Mouse (Mus musculus) induced T-regulatory cell, adult 2 months (primary cell): Measurements from ENCODE around the gene Gm21188.
"Not testable (repeated sequence)": the region's sequence is repeated elsewhere in the genome, so short reads cannot be mapped to it uniquely, and the experiment has no call there.

Source experiments
- DNase-seq: peaks from one replicate; pipeline ENCODE4 v3.0.0-alpha.2; 2012; ENCODE audit warnings: low read depth

The Gm21188 gene

DNA sequence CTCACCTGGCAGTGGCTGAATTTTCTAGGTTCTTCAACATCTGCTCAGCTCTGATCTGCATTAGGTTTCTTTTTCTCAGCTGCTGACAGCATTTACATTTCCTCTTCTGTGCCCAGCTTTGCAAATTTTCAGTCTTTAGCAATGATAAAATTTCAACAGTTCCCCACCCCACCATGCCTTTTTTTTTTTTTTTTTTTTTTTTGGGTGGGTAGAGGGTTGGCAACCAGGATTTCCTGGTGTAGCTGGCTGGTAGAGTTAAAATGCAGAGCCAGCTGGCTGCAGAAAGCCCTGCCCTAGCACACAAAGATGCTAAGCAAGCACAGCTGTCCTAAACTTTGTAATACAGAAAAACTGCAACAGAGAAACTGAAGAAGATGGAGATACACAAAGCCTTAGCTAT is at the start of gene Gm21188:
Gene Gm21188, minus strand, starts transcription at position 110 of the 400 bp plus-strand sequence.
- DNase-seq = not testable (repeated sequence)

DNA sequence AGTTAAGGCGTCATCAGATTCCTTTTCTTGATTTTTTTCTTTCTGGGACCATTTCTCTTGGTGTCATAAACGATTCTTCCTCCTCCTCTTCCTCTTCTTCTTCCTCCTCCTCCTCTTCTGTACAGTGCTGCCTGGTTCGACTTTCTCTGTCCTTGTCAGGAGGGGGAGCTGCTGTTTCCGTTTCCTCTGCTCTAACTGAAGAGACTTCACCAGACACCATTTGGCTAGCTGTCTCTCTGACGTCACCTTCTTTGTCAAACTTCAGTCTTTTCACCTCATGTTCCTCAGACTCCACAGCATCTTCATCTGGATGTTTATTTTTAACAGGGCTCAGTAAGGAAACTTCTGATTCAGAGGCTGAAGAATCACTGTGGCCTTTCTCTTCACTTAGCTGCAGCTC is 47.3 kb upstream of the Gm21188 start:
- not testable (repeated sequence) for DNase-seq

DNA sequence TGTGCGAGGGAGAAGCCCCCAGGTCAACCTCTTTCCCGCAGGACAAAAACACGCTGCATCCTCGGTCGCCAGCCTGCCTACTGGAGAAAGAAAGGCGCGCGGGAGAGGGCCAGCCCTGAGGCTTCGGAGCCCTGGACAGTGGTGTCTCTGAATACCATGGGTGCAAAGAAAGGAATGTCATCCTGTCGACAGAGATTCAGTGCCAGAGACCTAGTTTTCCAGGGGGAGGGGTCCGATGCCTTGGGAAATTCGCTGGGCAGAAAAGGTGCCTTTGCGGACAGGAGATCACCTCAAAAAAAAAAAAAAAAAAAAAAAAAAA is 44.9 kb upstream of the Gm21188 start:
- not testable (repeated sequence) for DNase-seq

DNA sequence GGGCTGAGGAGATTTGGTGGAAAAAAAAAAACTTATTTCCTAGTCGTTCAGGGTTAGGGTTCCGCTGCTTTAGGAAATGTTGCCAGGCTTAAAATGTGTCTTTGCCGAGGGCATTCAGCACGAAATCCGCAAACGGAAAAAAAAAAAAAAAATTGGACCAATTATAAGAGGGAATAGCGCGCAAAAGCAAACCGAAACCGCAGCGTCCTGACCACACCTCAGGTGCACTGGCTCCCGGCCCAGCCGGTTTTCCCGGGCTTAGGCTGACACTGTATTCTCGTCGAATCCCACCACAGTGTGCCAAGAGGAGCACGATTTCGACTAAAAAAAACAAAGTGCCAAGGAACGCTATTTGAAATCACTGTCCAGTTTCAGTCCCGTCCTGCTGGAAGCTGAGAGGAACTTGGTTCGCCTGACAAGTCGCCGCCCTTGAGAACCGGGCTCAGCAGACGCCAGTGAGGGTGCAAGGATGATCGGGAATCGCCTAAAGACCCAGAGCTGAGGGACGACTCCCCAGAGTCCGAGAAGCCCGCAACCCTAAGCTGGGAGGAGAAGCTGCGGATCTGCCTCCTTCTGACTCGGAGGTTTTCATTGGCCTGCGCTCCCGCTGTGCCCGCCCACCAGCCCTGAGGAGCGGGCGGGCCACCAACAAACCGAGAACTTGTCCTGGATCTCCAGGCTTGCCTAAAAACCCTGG is 44.4 kb upstream of the Gm21188 start:
- peak; percentile 23 for DNase-seq

DNA sequence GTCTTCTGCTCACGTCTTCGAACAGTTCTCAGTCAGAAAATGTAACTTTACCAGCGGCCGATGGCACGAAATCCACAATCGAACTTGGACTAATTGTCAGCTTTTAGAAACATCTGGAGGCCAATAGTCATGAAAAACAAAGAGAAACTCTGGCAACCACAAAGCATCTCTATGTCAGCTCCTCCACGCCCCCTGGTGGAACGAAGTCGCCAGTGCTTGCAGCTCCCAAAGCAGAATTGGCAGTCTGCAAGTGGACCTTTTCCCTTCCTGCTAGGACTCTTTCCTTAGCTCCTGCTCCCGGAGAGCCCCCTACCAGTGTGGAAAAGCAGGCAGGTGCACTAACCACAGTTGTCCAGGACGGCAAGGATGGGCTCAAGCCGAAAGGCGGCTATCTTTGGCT is 41.0 kb upstream of the Gm21188 start:
- not testable (repeated sequence) for DNase-seq

DNA sequence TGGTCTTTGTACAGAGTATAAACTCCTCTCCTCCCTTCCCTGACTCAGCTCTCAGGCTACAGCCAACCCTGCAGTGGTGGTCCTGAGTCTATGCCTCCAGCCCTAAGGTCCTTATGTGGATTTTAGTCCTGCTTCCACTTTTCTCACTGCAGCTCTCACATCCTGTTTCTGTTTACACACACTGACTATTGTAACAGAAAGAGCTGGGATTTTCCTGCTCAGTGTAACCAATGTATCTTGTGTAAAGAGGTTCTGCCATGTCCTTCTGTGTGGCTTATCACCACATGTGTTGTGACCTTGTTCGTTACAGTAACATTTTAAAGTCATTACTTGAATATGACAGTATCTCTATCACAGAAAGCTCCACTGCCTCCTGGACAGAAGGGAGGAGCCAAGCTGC is 27.6 kb upstream of the Gm21188 start:
- DNase-seq = not testable (repeated sequence)

DNA sequence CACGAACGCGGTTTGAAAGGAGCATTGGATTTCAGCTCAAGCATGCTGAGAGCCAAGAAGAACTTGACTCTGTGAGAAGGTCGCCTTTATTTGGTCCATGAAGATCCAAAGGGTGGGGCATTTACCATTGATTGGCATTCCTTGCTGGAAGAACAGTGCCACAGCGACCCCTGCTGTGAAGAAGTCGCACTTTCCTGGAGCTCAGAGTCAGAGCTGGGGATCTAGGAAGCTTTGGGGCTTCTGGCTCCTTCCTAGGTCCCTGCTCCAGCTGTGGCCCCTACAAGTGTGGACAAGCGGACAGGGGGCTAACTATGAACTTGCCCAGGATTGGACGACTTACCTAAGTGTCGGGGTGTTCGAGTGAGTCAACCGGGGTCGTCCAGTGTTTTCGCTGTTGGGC is 18.9 kb upstream of the Gm21188 start:
- not testable (repeated sequence) for DNase-seq

DNA sequence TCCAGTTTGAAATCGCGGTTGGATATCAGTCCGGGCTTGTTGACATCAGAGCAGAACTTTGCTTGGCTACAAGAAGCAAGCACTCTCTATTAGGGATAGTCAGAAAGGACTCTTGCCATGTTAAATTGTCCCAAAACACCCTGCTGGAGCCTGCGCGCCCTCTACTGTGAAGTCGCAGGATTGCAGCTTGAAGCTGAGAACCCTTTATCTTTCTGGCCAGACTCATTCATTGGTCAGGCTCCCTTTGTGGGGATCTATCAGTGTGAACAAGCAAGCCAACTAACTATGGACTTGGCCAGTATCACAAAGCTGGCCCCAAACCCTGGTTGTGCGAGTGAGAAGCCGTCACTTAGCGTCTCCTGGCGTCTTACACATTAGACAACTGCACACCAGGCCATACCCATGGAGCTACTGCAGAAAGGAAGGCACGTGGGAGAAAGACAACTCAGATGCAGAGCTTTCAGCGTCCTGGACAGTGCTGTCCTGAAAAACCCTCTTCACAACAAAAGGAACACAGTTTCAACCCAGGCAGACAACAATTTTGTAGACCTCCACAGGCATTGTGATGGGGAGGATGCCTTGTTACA is 18.1 kb upstream of the Gm21188 start:
- DNase-seq = not testable (repeated sequence)

DNA sequence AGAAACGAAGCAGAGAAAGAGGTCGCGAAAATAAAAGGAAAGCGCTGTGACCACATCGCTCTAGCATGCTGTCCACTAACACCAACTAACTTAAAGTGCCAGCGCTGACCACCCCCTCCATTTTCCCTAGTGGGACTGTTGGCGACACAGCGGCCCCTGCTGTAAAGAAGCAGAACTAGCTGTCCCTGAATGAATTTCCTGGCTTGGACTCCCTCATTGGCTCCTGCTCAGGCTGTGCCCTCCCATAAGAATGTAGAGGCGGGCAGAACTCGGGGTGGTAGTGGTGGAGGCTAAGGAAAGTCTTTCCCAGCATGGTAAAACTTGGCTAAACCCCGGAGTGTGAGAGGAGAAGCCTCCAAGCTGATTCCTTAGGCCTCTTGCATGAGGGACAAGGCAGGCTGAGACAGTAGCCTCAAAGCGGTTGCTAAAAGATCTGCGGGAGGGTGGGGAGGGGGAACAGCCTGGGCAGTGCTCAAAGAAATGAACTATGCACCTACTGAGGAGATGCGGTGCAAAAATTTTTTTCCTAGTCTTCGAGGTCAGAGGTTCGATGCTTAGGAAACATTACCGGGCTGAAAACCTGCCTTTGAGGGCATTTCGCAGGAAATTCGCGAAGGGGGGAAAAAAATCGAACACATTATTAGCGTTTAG is 11.6 kb upstream of the Gm21188 start:
- DNase-seq = not testable (repeated sequence)

DNA sequence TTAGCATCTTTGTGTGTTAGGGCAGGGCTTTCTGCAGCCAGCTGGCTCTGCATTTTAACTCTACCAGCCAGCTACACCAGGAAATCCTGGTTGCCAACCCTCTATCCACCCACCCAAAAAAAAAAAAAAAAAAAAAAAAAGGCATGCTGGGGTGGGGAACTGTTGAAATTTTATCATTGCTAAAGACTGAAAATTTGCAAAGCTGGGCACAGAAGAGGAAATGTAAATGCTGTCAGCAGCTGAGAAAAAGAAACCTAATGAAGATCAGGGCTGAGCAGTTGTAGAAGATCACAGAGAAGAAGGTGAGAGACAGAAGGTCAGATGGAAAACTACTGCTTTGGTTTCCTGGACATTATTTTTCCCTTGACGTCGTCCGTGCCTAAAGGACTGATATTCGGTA is 10.9 kb upstream of the Gm21188 start:
- not testable (repeated sequence) for DNase-seq

DNA sequence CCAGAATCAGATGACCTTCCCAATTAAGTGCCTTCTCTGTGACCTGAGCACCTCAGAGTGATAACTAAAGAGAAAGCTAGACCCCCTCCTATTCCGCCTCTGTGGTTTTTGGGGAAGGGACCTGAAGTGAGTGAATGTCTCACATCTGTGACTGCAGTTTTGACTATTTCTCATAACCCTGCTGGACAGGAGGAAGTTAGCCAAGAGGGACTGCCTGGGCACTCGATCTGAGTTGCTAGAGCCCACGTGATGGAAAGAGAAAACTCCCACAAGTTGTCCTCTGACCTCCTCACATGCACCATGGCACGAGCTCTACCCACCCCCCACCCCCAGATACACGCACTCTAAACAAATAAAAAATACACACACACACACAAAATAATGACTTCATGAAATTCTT is 3.4 kb downstream of the Gm21188 start:
- DNase-seq = not testable (repeated sequence)

DNA sequence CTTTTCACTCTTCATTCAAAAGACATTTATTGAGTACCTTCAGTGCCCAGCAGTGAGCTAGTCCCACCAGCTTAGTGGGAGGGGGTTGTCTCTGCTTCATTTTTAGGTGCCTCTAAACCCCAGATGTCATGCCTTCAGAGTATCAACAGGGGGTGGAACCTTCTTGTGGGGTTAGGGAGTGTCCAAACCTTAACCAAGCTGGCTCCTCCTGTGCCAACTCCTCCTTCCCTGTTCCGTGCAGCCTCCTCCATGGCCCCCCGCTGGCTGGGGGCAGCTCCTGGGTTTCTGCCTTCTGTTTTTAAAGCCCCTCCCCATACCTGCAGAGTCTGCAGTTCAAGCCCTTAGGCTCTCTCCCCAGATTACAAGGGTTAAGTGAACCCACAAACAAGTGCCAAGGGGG is 3.8 kb downstream of the Gm21188 start:
- DNase-seq = not testable (repeated sequence)

DNA sequence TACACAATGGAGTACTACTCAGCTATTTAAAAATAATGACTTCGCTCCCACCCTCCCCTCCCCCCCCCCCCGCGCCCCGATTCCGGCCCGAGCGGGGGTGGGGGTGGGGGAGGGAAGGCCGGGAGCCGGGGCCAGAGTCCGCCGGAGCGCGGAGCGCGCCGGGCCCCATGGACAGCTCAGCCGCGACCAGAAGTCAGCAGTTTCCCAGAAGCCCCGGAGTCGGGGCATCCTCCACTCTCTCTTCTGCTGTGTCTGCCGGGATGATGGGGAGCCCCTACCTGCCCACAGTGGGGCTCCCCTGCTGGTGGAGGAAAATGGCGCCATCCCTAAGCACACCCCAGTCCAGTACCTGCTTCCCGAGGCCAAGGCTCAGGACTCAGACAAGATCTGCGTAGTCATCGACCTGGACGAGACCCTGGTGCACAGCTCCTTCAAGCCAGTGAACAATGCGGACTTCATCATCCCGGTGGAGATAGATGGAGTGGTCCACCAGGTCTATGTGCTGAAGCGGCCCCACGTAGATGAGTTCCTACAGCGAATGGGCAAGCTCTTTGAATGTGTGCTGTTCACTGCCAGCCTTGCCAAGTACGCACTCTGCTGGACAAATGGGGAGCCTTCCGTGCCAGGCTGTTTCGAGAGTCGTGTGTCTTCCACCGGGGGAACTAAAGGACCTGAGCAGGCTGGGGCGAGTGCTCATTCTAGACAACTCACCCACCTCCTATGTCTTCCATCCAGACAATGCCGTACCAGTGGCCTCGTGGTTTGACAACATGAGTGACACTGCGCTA is 5.4 kb downstream of the Gm21188 start:
- not testable (repeated sequence) for DNase-seq

DNA sequence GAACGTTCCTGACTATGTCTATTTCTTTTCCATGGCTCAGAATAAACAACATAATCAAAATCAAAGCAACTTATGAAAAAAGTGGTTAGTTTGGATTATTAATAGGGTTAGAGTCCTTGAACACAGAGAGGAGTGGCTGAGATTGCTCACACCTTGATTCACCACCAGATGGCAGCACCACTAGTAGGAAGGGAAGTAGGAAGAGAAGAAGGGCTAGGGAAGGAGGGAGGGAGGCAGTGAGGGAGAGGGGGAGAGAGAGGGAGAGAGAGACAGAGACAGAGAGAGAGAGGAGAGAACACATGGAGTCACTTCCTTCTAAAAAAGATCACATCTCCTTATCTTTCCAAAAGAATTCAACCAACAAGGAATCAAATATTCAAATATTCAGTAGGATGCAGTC is 10.8 kb downstream of the Gm21188 start:
- DNase-seq = peak; percentile 45

DNA sequence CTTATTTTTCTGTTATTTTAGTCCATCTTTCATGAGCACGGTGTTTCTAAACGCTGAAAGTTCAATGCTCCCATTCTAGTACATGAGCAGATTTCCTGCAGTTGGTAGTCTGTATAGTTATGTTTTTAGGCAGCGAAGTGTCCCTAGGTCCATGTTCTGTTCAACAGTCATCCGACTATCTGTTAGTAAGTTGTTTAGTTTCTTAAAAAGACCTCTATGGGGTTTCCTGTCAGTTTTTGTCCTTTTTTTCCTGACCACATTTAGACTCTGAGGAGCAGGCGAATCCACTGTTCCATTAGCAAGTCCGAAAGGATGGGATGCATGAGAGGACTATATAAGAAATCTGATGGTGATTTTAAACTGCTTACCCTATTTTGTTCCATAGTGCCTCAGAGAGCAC is 14.1 kb downstream of the Gm21188 start:
- DNase-seq = not testable (repeated sequence)

DNA sequence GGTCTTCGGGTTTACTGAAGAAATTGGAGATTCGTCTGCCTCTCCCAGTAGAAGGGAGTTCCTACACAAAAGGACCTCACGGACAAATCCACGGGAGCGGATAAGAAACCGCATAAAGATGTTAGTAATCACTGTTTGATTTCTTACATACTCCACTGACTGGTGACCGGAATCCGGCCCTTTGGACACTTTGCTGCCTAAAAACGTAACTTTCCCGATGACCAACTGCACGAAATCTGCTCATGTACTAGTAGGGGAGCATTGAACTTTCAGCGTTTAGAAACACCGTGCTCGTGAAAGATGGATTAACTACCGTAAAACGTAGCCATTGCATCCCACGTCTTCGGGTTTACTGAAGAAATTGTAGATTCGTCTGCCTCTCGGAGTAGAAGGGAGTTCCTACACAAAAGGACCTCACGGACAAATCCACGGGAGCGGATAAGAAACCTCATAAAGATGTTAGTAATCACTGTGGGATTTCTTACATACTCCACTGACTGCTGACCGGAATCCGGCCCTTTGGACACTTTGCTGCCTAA is 15.3 kb downstream of the Gm21188 start:
- DNase-seq = peak; percentile 34

DNA sequence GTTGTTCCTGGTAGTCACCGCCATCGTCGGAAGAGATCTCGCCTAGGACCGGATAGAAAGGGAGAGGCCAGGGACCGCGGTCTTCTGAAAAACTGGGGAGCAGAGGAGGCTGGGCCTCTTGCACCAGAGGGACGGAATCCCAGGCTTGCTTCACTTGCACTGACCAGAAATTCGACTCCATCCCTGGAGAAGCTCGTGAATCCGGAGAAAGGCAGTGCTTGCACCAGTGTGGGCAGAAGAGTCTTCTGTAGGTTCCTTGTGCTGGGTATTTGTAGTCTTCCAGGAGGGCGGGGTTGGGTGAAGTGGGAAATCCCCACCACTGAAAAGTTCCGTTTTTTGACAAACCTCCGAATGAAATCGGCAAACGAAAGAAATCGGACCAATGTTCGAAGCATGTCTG is 16.8 kb downstream of the Gm21188 start:
- DNase-seq = not testable (repeated sequence)

DNA sequence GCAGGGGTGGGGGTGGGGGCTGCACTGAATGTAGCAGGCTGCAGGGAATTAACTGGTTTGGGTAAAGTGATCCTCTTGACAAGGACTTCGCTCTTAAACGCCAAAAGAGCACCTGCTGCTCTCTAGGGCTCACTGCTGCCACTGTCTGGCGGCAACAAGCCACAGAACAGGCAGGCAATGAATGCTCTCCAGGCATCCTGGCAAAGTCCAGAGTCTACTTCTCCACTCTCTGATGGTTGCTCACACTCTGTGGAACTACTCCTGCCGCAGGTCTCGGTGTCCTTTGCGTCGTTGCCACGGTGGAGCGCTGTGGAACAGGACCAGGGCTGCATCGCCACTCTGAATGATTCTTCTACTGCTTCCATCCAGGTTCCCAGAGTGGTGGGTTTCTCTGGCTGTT is 17.4 kb downstream of the Gm21188 start:
- DNase-seq = not testable (repeated sequence)

DNA sequence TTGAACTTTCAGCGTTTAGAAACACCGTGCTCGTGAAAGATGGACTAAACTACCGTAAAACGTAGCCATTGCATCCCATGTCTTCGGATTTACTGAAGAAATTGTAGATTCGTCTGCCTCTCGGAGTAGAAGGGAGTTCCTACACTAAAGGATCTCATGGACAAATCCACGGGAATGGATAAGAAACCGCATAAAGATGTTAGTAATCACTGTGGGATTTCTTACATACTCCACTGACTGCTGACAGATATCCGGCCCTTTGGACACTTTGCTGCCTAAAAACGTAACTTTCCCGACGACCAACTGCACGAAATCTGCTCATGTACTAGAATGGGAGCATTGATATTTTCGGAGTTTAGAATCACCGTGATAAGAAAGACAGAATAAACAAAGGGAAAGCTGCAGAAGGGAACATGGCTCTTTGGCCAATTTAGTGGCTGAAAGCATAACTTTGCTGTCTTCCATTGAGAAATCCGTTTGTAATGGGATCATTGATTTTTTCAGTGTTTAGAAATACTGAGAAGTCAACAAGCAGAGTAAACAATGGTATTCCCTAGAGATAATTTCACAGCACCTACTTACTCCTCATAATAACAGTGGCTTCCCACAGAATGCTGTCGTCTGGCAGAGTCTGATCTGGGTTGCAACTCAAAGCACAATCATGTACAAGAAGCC is 18.3 kb downstream of the Gm21188 start:
- peak; percentile 35 for DNase-seq

DNA sequence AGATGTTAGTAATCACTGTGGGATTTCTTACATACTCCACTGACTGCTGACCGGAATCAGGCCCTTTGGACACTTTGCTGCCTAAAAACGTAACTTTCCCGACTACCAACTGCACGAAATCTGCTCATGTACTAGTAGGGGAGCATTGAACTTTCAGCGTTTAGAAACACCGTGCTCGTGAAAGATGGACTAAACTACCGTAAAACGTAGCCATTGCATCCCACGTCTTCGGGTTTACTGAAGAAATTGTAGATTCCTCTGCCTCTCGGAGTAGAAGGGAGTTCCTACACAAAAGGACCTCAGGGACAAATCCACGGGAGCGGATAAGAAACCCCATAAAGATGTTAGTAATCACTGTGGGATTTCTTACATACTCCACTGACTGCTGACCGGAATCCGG is 20.3 kb downstream of the Gm21188 start:
- DNase-seq = not testable (repeated sequence)

DNA sequence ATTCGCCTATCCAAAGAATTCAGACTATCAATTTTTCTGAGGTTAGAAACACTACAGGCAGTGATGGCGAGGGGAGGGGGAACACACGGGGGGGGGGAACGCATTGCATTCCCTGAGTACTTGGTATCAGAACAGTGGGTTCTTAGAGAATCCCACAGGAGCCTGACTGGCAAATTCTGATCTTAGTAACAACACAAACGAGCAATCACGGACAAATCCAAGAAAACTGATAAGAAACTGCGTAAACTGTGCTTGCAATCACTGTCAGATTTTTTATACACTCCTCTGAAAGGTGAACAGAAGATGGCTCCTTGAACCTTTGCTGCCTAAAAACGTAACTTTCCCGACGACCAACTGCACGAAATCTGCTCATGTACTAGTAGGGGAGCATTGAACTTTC is 24.6 kb downstream of the Gm21188 start:
- peak; percentile 21 for DNase-seq

DNA sequence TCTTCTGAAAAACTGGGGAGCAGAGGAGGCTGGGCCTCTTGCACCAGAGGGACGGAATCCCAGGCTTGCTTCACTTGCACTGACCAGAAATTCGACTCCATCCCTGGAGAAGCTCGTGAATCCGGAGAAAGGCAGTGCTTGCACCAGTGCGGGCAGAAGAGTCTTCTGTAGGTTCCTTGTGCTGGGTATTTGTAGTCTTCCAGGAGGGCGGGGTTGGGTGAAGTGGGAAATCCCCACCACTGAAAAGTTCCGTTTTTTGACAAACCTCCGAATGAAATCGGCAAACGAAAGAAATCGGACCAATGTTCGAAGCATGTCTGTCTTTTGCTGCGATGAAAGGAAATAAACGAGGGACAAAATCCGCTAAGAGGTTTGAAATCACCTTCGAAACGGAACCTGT is 25.1 kb downstream of the Gm21188 start, which contains the start of gene Gm36079:
Gene Gm36079, minus strand, starts transcription at position 101 of the 400 bp plus-strand sequence.
- DNase-seq = not testable (repeated sequence)
